Mouse (Mus musculus) hindbrain, embryonic 13.5 days (tissue): ENCODE results near the gene Cdipt. TPM values are rescaled to one million over a fixed set of nuclear protein-coding genes. Genes with fewer than 3 reads are reported as not detected.

Experiments
- ATAC-seq: fragments of 200-750 bp; cut with Nextera tagmentation; 2 replicates; pipeline ENCODE4 v1.8.0; 2017; ENCODE audit warnings: moderate TSS enrichment; ENCODE audit not compliant: low FRiP score
- H3K27ac ChIP-seq: fragments of 300-500 bp; sonication (generic); 2 replicates; pipeline ENCODE4 v1.5.1; 2015; ENCODE audit warnings: inconsistent platforms, mild to moderate bottlenecking, moderate library complexity
- H3K27me3 ChIP-seq: fragments of 300-500 bp; sonication (generic); 2 replicates; pipeline ENCODE4 v1.6.1; 2015; ENCODE audit warnings: mild to moderate bottlenecking, inconsistent platforms
- H3K36me3 ChIP-seq: fragments of 300-500 bp; sonication (generic); 2 replicates; pipeline ENCODE4 v1.6.1; 2015; ENCODE audit warnings: mild to moderate bottlenecking, inconsistent platforms
- H3K4me1 ChIP-seq: fragments of 300-500 bp; sonication (generic); replicated peaks from 2 replicates; pipeline ENCODE4 v1.6.1; 2015; ENCODE audit warnings: inconsistent platforms
- H3K4me2 ChIP-seq: fragments of 300-500 bp; sonication (generic); 2 replicates; pipeline ENCODE4 v1.6.1; 2015; ENCODE audit warnings: inconsistent platforms, mild to moderate bottlenecking, moderate library complexity
- H3K4me3 ChIP-seq: fragments of 300-500 bp; sonication (generic); 2 replicates; pipeline ENCODE4 v1.5.1; 2015; ENCODE audit warnings: mild to moderate bottlenecking, inconsistent platforms
- H3K9ac ChIP-seq: fragments of 300-500 bp; sonication (generic); 2 replicates; pipeline ENCODE4 v1.6.1; 2015; ENCODE audit warnings: mild to moderate bottlenecking, inconsistent platforms
- H3K9me3 ChIP-seq: fragments of 300-500 bp; sonication (generic); 2 replicates; pipeline ENCODE4 v1.6.1; 2016; ENCODE audit warnings: inconsistent platforms
- WGBS: fragments of 180-500 bp; shearing (Covaris S2); methylation state at CpG from one replicate; pipeline ENCODE4 v1.1.7; 2015; 5-methylcytosine and 5-hydroxymethylcytosine counted together
- polyA plus RNA-seq: library from polyadenylated mRNA; unstranded; fragments of >200 nt; fragmentation: Nextera tagmentation; extraction: Ambion mirVana; gene quantifications from 2 replicates; pipeline ENCODE4 v1.2.1, GENCODE M21; 2015

Gene Cdipt
- polyA plus RNA-seq, 1 experiment from 2014 or later = 109 TPM

DNA sequence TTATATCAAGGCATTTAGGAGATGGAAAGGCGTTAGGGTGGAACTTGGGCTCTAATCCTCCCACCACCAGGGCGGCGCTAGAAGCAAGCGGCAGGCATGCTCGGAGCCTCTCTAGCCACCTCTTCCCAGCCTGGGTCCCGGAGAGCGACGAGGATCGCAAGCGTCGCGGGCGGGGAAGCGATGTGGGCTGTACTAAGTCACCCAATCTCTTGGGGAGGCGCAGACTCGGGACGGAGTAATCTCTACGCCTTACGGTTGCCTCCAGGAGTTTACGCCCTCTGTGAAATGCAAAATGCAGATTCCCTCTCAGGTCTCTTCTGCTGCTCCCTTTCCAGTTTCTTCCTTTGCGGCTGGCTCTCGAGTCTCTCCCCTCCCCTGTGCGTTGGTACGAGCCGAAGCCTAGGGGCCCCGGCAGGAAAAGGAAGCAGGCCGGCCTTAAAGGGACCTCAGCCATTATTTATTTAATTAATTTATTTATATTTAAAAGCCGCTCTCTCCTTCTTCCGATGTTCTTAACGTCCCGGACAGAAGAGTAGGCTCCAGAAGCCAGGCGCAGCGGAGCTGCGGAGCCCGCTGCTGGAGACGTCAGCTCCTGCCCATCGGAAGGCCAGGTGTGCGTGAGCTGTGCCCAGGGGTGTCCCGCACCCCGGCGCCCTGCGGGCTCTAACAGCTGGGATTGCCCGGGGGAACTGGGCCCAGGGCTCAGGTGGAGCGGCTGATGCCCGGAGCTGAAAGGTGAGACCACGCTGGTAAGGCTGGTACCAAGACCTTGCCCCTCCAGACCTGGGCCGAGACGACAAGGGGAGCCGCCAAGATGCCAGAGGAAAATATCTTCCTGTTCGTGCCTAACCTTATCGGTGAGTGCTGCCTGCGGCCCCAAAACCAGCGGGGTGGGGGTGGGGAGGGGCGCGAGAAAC is 494 bp downstream of the Cdipt start, which contains the start of gene Cdiptos:
TSS of gene Cdiptos (minus strand) at position 149 of the 917 bp plus-strand sequence.
- peaks cover 50% of the 10 kb centered on the region for H3K36me3 ChIP-seq
- WGBS = 1% methylated on average over 55 of the region's 55 CpGs
- H3K9ac ChIP-seq = peak within 1 kb of the TSS; percentile 98
- peak; percentile 94 for ATAC-seq
- peak within 1 kb of the TSS; percentile 98 for H3K4me3 ChIP-seq
- no peaks in the 10 kb centered on the region for H3K27me3 ChIP-seq
- H3K4me1 ChIP-seq = peaks cover 23% of the 10 kb centered on the region
- H3K4me2 ChIP-seq = peak within 1 kb of the TSS; percentile 93
- peak within 1 kb of the TSS; percentile 93 for H3K27ac ChIP-seq
- no peaks in the 10 kb centered on the region for H3K9me3 ChIP-seq

DNA sequence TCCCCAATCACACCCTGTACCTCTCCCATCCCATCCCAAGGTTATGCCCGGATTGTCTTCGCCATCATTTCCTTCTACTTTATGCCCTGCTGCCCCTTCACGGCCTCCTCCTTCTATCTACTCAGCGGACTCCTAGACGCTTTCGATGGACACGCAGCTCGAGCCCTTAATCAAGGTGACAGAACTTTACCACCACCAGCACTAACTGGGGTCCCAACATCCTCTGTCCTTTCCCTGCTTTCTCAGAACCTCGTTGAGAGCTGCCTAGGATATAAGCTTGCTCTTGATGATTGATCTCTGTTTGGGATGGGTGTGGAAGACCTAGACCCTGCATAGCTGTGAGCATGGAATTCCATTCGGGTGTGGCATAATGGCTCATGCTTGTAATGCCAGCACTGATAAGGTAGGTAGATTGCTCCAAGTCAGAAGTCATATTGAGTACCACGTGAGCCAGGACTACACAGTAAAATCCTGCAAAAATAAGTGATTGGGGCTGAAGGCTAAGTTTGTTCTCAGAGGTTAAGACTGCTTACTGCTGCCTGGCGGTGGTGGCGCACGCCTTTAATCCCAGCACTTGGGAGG is 1.3 kb downstream of the Cdipt start:
- Histone ChIP-seq H3K27me3 (no peaks in the 10 kb centered on the region), H3K27ac (peak overlapping the region; percentile 93), H3K4me1 (peaks cover 23% of the 10 kb centered on the region), H3K9ac (peak overlapping the region; percentile 98), H3K4me2 (peak overlapping the region; percentile 93), H3K4me3 (peak overlapping the region; percentile 98), H3K36me3 (peaks cover 48% of the 10 kb centered on the region), H3K9me3 (no peaks in the 10 kb centered on the region)
- 30% methylated on average over 14 of the region's 14 CpGs for WGBS
- 0 out of 2 replicates have a peak, but pooled peaks have one; percentile 5 for ATAC-seq

- Histone ChIP-seq H3K36me3 (peaks cover 38% of the 10 kb centered on the region), H3K9me3 (no peaks in the 10 kb centered on the region), H3K4me3 (no peak overlapping the region), H3K4me1 (peaks cover 23% of the 10 kb centered on the region), H3K4me2 (no peak overlapping the region), H3K27ac (no peak overlapping the region), H3K9ac (no peak overlapping the region), H3K27me3 (no peaks in the 10 kb centered on the region)
- ATAC-seq = no peak
- 97% methylated on average over 6 of the region's 6 CpGs for WGBS
Observed at GRCm38 (mm10) chr7:126978841-126979240, 3.1 kb downstream of the Cdipt start.

GRCm38 (mm10) chr7:126981601-126982000 is 5.9 kb downstream of the Cdipt start:
- Histone ChIP-seq H3K27me3 (no peaks in the 10 kb centered on the region), H3K9ac (no peak overlapping the region), H3K9me3 (no peaks in the 10 kb centered on the region), H3K4me2 (no peak overlapping the region), H3K4me1 (peaks cover 17% of the 10 kb centered on the region), H3K36me3 (peaks cover 38% of the 10 kb centered on the region), H3K4me3 (no peak overlapping the region), H3K27ac (no peak overlapping the region)
- 85% methylated on average over 2 of the region's 2 CpGs for WGBS
- ATAC-seq = no peak

DNA sequence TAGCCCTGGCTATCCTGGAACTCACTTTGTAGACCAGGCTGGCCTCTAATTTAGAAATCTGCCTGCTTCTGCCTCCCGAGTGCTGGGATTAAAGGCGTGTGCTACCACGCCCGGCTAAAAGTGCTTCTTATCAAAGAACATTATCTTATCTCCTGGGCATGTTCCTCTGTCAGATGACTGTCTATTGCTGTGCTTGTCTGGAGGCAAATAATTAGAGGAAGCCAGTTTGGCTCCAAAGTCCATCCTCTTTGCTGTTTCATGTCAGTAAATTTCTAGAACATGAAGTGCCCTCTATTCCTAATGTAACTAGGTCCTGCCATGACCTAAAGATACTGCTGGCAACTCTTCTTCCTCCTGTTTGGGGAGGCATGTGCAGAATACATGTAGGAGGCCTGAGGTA is 6.3 kb downstream of the Cdipt start:
- no peak overlapping the region for H3K27ac ChIP-seq
- H3K4me3 ChIP-seq = no peak overlapping the region

GRCm38 (mm10) chr7:126983113-126983512 is 7.4 kb downstream of the Cdipt start:
- Histone ChIP-seq H3K27ac (no peak overlapping the region), H3K27me3 (no peaks in the 10 kb centered on the region), H3K4me1 (peaks cover 5% of the 10 kb centered on the region; the same call in 1 of the 2 replicates), H3K4me2 (no peak overlapping the region), H3K9me3 (no peaks in the 10 kb centered on the region), H3K4me3 (no peak overlapping the region), H3K36me3 (peaks cover 34% of the 10 kb centered on the region), H3K9ac (no peak overlapping the region)
- ATAC-seq = no peak
- 85% methylated on average over 7 of the region's 7 CpGs for WGBS

More for the DNA sequence above, 6.3 kb downstream of the Cdipt start:
- Histone ChIP-seq H3K36me3 (peaks cover 38% of the 10 kb centered on the region), H3K9ac (no peak overlapping the region), H3K9me3 (no peaks in the 10 kb centered on the region), H3K27me3 (no peaks in the 10 kb centered on the region), H3K4me2 (no peak overlapping the region), H3K4me1 (peaks cover 15% of the 10 kb centered on the region)
- ATAC-seq = no peak
- 96% methylated on average over 4 of the region's 4 CpGs for WGBS

DNA sequence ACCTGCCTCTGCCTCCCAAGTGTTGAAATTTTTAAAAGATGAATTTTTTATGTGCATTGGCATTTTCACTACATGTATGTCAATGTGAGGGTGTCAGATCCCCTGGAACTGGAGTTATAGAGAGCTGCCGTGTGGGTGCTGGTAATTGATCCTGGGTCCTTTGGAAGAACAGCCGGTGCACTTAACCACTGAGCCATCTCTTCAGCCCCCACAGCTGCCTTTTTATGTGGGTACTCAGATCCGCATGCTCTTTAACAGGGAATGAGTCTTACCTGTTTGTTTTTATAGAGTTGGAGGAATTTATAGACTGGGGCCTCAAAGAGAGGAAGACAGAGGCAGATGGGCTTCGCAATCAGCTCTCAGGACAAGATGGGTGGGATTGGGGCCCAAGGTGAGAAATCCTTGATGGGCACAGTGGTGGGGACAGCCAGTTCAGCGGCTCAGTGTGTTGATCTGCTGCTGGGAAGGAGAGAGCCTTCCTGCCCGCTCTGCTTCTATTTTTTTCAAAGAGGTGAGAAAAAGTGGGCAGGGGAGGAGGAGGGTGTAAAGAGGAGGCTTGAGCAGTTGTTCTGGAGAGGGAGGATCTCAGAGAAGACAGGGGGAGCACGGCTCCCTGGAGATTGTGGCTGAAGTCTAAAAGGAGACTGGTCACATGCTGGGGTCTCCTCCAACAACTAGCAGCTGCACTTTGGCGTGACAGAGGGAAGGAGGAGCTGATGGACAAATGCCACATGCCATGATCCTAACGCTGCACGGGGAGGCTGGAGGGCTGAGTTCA is 9.1 kb downstream of the Cdipt start:
- no peak overlapping the region for H3K9ac ChIP-seq
- H3K4me3 ChIP-seq = no peak overlapping the region
- 69% methylated on average over 10 of the region's 10 CpGs for WGBS
- no peaks in the 10 kb centered on the region for H3K9me3 ChIP-seq
- no peaks in the 10 kb centered on the region for H3K4me1 ChIP-seq
- H3K27ac ChIP-seq = no peak overlapping the region
- peaks cover 17% of the 10 kb centered on the region for H3K36me3 ChIP-seq
- H3K27me3 ChIP-seq = no peaks in the 10 kb centered on the region
- ATAC-seq = no peak
- H3K4me2 ChIP-seq = no peak overlapping the region

DNA sequence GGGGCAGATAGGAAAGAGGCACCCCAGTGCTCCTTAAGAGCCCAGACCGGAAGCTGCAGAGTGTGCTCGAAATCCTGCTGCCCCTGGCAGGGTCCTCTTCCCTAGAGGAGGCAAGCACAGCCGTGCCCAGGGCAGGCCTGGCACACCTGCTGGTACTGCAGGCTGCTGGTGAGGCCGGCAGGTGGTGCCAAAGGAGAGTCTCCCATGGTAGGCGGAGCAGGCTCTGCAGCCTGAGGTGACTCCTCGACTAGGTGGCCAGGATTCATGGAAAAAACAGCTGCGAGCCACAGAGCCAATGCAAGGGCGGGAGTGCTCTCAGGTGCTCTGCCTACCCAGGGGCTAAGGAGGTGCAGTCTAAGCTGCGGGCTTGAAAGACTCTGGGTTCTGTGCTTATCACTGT is 10.6 kb downstream of the Cdipt start:
- WGBS = 48% methylated on average over 9 of the region's 9 CpGs
- ATAC-seq = no peak
- Histone ChIP-seq H3K9ac (no peak overlapping the region), H3K9me3 (no peaks in the 10 kb centered on the region), H3K36me3 (peaks cover 4% of the 10 kb centered on the region), H3K4me1 (no peaks in the 10 kb centered on the region), H3K27ac (no peak overlapping the region), H3K4me2 (no peak overlapping the region), H3K4me3 (no peak overlapping the region), H3K27me3 (no peaks in the 10 kb centered on the region)

GRCm38 (mm10) chr7:126988816-126989215 is 13.1 kb downstream of the Cdipt start:
- H3K9ac ChIP-seq = no peak overlapping the region
- no peaks in the 10 kb centered on the region for H3K9me3 ChIP-seq
- no peaks in the 10 kb centered on the region for H3K4me1 ChIP-seq
- WGBS = 74% methylated on average over 8 of the region's 8 CpGs
- H3K36me3 ChIP-seq = no peaks in the 10 kb centered on the region
- no peak overlapping the region for H3K4me2 ChIP-seq
- H3K4me3 ChIP-seq = no peak overlapping the region
- H3K27ac ChIP-seq = no peak overlapping the region
- no peak for ATAC-seq
- H3K27me3 ChIP-seq = no peaks in the 10 kb centered on the region

- Histone ChIP-seq H3K9me3 (no peaks in the 10 kb centered on the region), H3K27ac (no peak overlapping the region), H3K4me3 (no peak overlapping the region), H3K4me1 (no peaks in the 10 kb centered on the region), H3K27me3 (no peaks in the 10 kb centered on the region), H3K36me3 (no peaks in the 10 kb centered on the region), H3K4me2 (no peak overlapping the region), H3K9ac (no peak overlapping the region)
- ATAC-seq = no peak
- WGBS = 84% methylated on average over 4 of the region's 4 CpGs
Observed at GRCm38 (mm10) chr7:126996449-126996848, 20.7 kb downstream of the Cdipt start.

DNA sequence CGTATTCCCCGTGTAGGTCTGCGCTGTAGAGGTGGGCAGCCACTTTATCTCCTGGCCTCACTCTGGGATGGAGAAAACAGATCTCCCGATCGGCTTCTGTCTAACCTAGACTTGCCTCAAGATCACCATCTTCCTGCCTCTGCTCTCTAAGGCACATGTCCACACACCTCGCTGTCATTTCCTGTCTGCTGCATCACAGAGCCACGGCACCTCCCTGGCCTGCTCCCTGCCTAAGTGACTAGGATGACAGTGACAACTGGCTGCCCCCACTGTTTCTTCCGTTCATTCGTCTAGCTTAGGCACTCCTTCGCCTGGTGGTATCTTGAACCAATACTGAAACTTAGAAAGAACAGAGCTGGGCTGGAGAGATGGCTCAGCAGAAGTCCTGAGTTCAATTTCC is 23.9 kb downstream of the Cdipt start:
- Histone ChIP-seq H3K36me3 (no peaks in the 10 kb centered on the region), H3K9ac (no peak overlapping the region), H3K4me2 (no peak overlapping the region), H3K27ac (no peak overlapping the region), H3K4me3 (no peak overlapping the region), H3K4me1 (no peaks in the 10 kb centered on the region), H3K27me3 (no peaks in the 10 kb centered on the region), H3K9me3 (no peaks in the 10 kb centered on the region; the same call in 1 of the 2 replicates)
- WGBS = 87% methylated on average over 10 of the region's 10 CpGs
- no peak for ATAC-seq

GRCm38 (mm10) chr7:127003620-127004019 is 27.9 kb downstream of the Cdipt start:
- WGBS = 92% methylated on average over 5 of the region's 5 CpGs
- Histone ChIP-seq H3K9ac (no peak overlapping the region), H3K4me1 (peaks cover 5% of the 10 kb centered on the region; the same call in 1 of the 2 replicates), H3K4me3 (no peak overlapping the region), H3K27ac (no peak overlapping the region), H3K9me3 (no peaks in the 10 kb centered on the region; the same call in 1 of the 2 replicates), H3K27me3 (no peaks in the 10 kb centered on the region), H3K4me2 (no peak overlapping the region), H3K36me3 (no peaks in the 10 kb centered on the region)
- ATAC-seq = no peak
